Mouse (Mus musculus): ENCODE data around the gene Trim41. TPM values are rescaled to one million over a fixed set of nuclear protein-coding genes. Genes with fewer than 3 reads are reported as not detected.

Gene Trim41
- total and polyA plus RNA-seq, 2 experiments from 2014 or later = 4.4 to 47.1 TPM

- H3K4me1 ChIP-seq (ENCODE audit: insufficient read depth) = peaks cover 12% of the 10 kb centered on the region; the same call in 1 of the 2 replicates
- H3K4me2 ChIP-seq (ENCODE audit: low read depth) = peak overlapping the region; percentile 86
- ATAC-seq (no peak), DNase-seq (no peak)
- H3K27me3 ChIP-seq (ENCODE audit: insufficient read depth, low read length) = no peaks in the 10 kb centered on the region
- peak overlapping the region; percentile 75 for H3K9ac ChIP-seq
- no peak for TF ChIP-seq CTCF (IDR thresholded peaks at IDR 0.05; ENCODE audit: low read depth)
- peak overlapping the region; percentile 88 for H3K4me3 ChIP-seq (ENCODE audit: low read depth, low read length)
- H3K27ac ChIP-seq (ENCODE audit: low read depth, low read length) = 0 out of 2 replicates have a peak overlapping the region, but pooled peaks have one; percentile 93
- peaks cover 29% of the 10 kb centered on the region for H3K36me3 ChIP-seq (ENCODE audit: insufficient read depth)
- H3K9me3 ChIP-seq (ENCODE audit: low read length) = no peaks in the 10 kb centered on the region
- WGBS = 78% methylated on average over 16 of the region's 16 CpGs
Measured at GRCm38 (mm10) chr11:48815851-48816250, 1.3 kb downstream of the Trim41 start.

GRCm38 (mm10) chr11:48813782-48814181, 3.4 kb downstream of the Trim41 start:
- no peak overlapping the region for H3K4me2 ChIP-seq (ENCODE audit: low read depth)
- no peak overlapping the region for H3K4me3 ChIP-seq (ENCODE audit: low read depth, low read length)
- H3K27me3 ChIP-seq (ENCODE audit: insufficient read depth, low read length) = no peaks in the 10 kb centered on the region
- ATAC-seq = no peak
- H3K36me3 ChIP-seq (ENCODE audit: insufficient read depth) = peaks cover 47% of the 10 kb centered on the region
- peaks cover 12% of the 10 kb centered on the region; the same call in 1 of the 2 replicates for H3K4me1 ChIP-seq (ENCODE audit: insufficient read depth)
- no peak for DNase-seq
- H3K9me3 ChIP-seq (ENCODE audit: low read length) = no peaks in the 10 kb centered on the region
- H3K9ac ChIP-seq = no peak overlapping the region
- no peak overlapping the region for H3K27ac ChIP-seq (ENCODE audit: low read depth, low read length)
- TF ChIP-seq CTCF (IDR thresholded peaks at IDR 0.05; ENCODE audit: low read depth) = no peak

DNA sequence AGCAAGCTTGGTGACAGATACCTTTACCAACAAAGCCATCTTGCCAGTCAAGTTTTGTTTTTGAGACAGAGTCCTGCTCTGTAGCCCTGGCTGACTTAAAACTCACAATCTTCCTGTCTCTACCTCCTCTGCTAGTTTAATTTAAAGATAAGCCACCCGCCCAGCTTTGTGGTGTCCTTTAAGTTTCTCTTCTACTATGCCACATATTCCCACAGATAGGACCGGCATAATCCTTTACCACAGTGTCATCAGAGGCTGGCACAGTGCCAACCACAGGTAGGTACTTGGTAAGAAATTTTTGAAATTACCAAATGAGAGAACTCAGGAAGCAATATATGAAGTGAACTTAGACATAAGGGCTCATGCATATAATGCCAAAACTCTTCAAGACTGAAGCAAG, 7.0 kb downstream of the Trim41 start:
- no peak for TF ChIP-seq CTCF (IDR thresholded peaks at IDR 0.05; ENCODE audit: low read depth)
- no peak overlapping the region for H3K9ac ChIP-seq
- no peak overlapping the region for H3K4me3 ChIP-seq (ENCODE audit: low read depth, low read length)
- H3K4me1 ChIP-seq (ENCODE audit: insufficient read depth) = peaks cover 5% of the 10 kb centered on the region; the same call in 1 of the 2 replicates
- H3K4me2 ChIP-seq (ENCODE audit: low read depth) = no peak overlapping the region
- no peaks in the 10 kb centered on the region for H3K27me3 ChIP-seq (ENCODE audit: insufficient read depth, low read length)
- H3K27ac ChIP-seq (ENCODE audit: low read depth, low read length) = no peak overlapping the region
- DNase-seq (no peak), ATAC-seq (no peak)
- 73% methylated on average over 2 of the region's 2 CpGs for WGBS
- H3K36me3 ChIP-seq (ENCODE audit: insufficient read depth) = peaks cover 81% of the 10 kb centered on the region
- H3K9me3 ChIP-seq (ENCODE audit: low read length) = no peaks in the 10 kb centered on the region

GRCm38 (mm10) chr11:48809434-48809830, 7.7 kb downstream of the Trim41 start:
- Histone ChIP-seq H3K36me3 (ENCODE audit: insufficient read depth) (peaks cover 83% of the 10 kb centered on the region), H3K9ac (no peak overlapping the region), H3K4me3 (ENCODE audit: low read depth, low read length) (no peak overlapping the region), H3K4me1 (ENCODE audit: insufficient read depth) (peaks cover 4% of the 10 kb centered on the region; the same call in 1 of the 2 replicates), H3K27me3 (ENCODE audit: insufficient read depth, low read length) (no peaks in the 10 kb centered on the region), H3K4me2 (ENCODE audit: low read depth) (no peak overlapping the region), H3K9me3 (ENCODE audit: low read length) (no peaks in the 10 kb centered on the region), H3K27ac (ENCODE audit: low read depth, low read length) (0 out of 2 replicates have a peak overlapping the region, but pooled peaks have one; percentile 2)
- DNase-seq (no peak), ATAC-seq (no peak)
- WGBS = 67% methylated on average over 4 of the region's 4 CpGs
- no peak for TF ChIP-seq CTCF (IDR thresholded peaks at IDR 0.05; ENCODE audit: low read depth)

DNA sequence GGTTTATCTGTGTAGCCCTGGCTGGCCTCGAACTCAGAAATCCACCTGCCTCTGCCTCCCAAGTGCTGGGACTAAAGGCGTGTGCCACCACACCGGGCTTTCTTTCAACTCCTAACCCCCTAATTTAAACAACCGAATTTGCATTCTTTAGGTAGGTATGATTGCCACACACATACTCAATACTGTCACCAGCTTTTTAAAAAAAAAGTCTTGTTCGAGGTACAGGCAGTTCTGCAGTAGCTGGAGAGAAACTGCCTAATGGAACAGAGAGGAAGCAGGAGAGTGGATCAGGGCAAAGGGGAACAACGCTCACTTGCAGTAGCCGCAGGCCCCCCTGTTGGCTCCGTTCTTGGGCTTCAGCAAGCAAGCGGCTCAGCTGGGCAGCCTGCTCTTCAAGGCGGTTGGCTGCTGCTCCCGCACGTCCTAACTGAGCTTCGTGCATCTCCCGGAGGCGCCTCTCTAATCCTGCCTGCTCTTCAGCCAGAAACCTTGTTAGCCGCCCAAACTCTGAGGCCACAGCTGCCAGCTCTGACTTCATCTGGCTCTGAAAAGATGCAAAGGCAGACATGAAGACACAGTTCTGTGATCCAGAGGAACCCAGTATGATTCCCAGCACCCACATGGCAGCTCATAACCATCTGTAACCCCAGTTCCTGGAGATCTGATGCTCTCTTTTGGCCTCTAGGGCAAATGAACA, 8.3 kb downstream of the Trim41 start:
- TF ChIP-seq CTCF (IDR thresholded peaks at IDR 0.05; ENCODE audit: low read depth) = no peak
- WGBS = 54% methylated on average over 16 of the region's 16 CpGs
- Histone ChIP-seq H3K9me3 (ENCODE audit: low read length) (no peaks in the 10 kb centered on the region), H3K4me2 (ENCODE audit: low read depth) (no peak overlapping the region), H3K36me3 (ENCODE audit: insufficient read depth) (peaks cover 87% of the 10 kb centered on the region), H3K27ac (ENCODE audit: low read depth, low read length) (0 out of 2 replicates have a peak overlapping the region, but pooled peaks have one; percentile 2), H3K4me1 (ENCODE audit: insufficient read depth) (no peaks in the 10 kb centered on the region), H3K27me3 (ENCODE audit: insufficient read depth, low read length) (no peaks in the 10 kb centered on the region), H3K4me3 (ENCODE audit: low read depth, low read length) (no peak overlapping the region), H3K9ac (no peak overlapping the region)
- ATAC-seq (peak; percentile 36; the same call in 1 of the 2 replicates), DNase-seq (peak; percentile 12)

DNA sequence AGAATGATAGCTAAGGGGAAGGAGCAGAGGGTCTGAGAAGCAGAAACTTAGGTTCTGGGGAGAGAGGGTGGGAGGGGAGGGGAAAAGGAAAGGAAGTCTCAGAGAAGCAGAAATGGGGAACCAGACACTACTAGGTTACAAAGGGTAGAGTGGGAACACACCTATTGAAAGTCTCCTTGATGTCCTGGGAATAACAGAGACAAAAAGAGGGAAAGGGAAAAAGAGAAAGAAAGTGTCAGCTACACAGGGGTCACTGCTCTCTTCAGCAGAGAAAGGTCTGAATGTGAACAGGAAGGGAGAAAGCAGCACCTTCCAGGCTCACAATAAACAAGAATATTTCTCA, 8.9 kb downstream of the Trim41 start:
- H3K9me3 ChIP-seq (ENCODE audit: low read length) = no peaks in the 10 kb centered on the region
- H3K27ac ChIP-seq (ENCODE audit: low read depth, low read length) = no peak overlapping the region
- H3K9ac ChIP-seq = no peak overlapping the region
- H3K4me2 ChIP-seq (ENCODE audit: low read depth) = no peak overlapping the region
- H3K27me3 ChIP-seq (ENCODE audit: insufficient read depth, low read length) = no peaks in the 10 kb centered on the region
- no peaks in the 10 kb centered on the region for H3K4me1 ChIP-seq (ENCODE audit: insufficient read depth)
- no peak overlapping the region for H3K4me3 ChIP-seq (ENCODE audit: low read depth, low read length)
- no peak for TF ChIP-seq CTCF (IDR thresholded peaks at IDR 0.05; ENCODE audit: low read depth)
- DNase-seq (no peak), ATAC-seq (no peak)
- H3K36me3 ChIP-seq (ENCODE audit: insufficient read depth) = peaks cover 93% of the 10 kb centered on the region

- WGBS = 67% methylated on average over 14 of the region's 14 CpGs
Measured at GRCm38 (mm10) chr11:48807563-48808303, 9.4 kb downstream of the Trim41 start.

More at GRCm38 (mm10) chr11:48807563-48808303, 9.4 kb downstream of the Trim41 start:
- no peak for ATAC-seq
- DNase-seq = no peak
- H3K4me1 ChIP-seq (ENCODE audit: insufficient read depth) = no peaks in the 10 kb centered on the region
- no peak overlapping the region for H3K4me3 ChIP-seq (ENCODE audit: low read depth, low read length)
- no peak overlapping the region for H3K4me2 ChIP-seq (ENCODE audit: low read depth)
- H3K27ac ChIP-seq (ENCODE audit: low read depth, low read length) = no peak overlapping the region
- H3K27me3 ChIP-seq (ENCODE audit: insufficient read depth, low read length) = no peaks in the 10 kb centered on the region
- no peak for TF ChIP-seq CTCF (IDR thresholded peaks at IDR 0.05; ENCODE audit: low read depth)
- no peaks in the 10 kb centered on the region for H3K9me3 ChIP-seq (ENCODE audit: low read length)
- H3K36me3 ChIP-seq (ENCODE audit: insufficient read depth) = peaks cover 94% of the 10 kb centered on the region
- H3K9ac ChIP-seq = no peak overlapping the region

All from forebrain, postnatal 0 days (tissue).